Mouse (Mus musculus): ENCODE data around the gene Bcl11a.

GRCm38 (mm10) chr11:24197424-24197823, 119.6 kb downstream of the Bcl11a start:
- TF ChIP-seq HCFC1 (IDR thresholded peaks at IDR 0.05; ENCODE audit: borderline replicate concordance, insufficient read depth, low read length) (no peak), CHD2 (IDR thresholded peaks at IDR 0.05; ENCODE audit: low read depth, low read length) (no peak)

Measured in ES-E14 (cell line).